Mouse (Mus musculus) stomach, embryonic 16.5 days (tissue): ENCODE data around the gene Nup62. TPM values are rescaled to one million over a fixed set of nuclear protein-coding genes. Genes with fewer than 3 reads are reported as not detected.

Experiments used
- ATAC-seq: fragments of 200-750 bp; cut with Nextera tagmentation; 2 replicates; pipeline ENCODE4 v1.8.0; 2017; ENCODE audit warnings: moderate number of reproducible peaks, moderate TSS enrichment; ENCODE audit not compliant: insufficient read depth, low FRiP score
- H3K27ac ChIP-seq: fragments of 300-500 bp; sonication (generic); 2 replicates; pipeline ENCODE4 v1.5.1; 2014; ENCODE audit warnings: low read length
- H3K27me3 ChIP-seq: fragments of 300-500 bp; sonication (generic); 2 replicates; pipeline ENCODE4 v1.6.1; 2014; ENCODE audit warnings: low read length, control low read depth, mixed read lengths; ENCODE audit not compliant: control insufficient read depth, insufficient read depth
- H3K36me3 ChIP-seq: fragments of 300-500 bp; sonication (generic); 2 replicates; pipeline ENCODE4 v1.6.1; 2014; ENCODE audit warnings: low read length; ENCODE audit not compliant: control insufficient read depth, insufficient read depth
- H3K4me1 ChIP-seq: fragments of 300-500 bp; sonication (generic); 2 replicates; pipeline ENCODE4 v1.6.1; 2014; ENCODE audit warnings: low read length, control low read depth, mixed read lengths; ENCODE audit not compliant: control insufficient read depth, insufficient read depth
- H3K4me2 ChIP-seq: fragments of 300-500 bp; sonication (generic); 2 replicates; pipeline ENCODE4 v1.6.1; 2014; ENCODE audit warnings: low read depth, low read length, mixed read lengths
- H3K4me3 ChIP-seq: fragments of 300-500 bp; sonication (generic); replicated peaks from 2 replicates; pipeline ENCODE4 v1.5.1; 2014; ENCODE audit warnings: mild to moderate bottlenecking, low read length
- H3K9ac ChIP-seq: fragments of 300-500 bp; sonication (generic); 2 replicates; pipeline ENCODE4 v1.6.1; 2014; ENCODE audit warnings: low read length
- H3K9me3 ChIP-seq: fragments of 300-500 bp; sonication (generic); replicated peaks from 2 replicates; pipeline ENCODE4 v1.6.1; 2016; ENCODE audit warnings: low read length, control low read depth; ENCODE audit not compliant: control insufficient read depth
- WGBS: fragments of 180-500 bp; shearing (Covaris S2); extraction: QIAGEN DNeasy Blood & Tissue Kit; methylation state at CpG from one replicate; pipeline ENCODE4 v1.1.7; 2014; 5-methylcytosine and 5-hydroxymethylcytosine counted together
- polyA plus RNA-seq: library from polyadenylated mRNA; unstranded; fragments of >200 nt; fragmentation: Nextera tagmentation; extraction: Ambion mirVana; gene quantifications from 2 replicates; pipeline ENCODE4 v1.2.1, GENCODE M21; 2015

The Nup62 gene
- polyA plus RNA-seq, 1 experiment from 2014 or later, result 73.8 TPM

DNA sequence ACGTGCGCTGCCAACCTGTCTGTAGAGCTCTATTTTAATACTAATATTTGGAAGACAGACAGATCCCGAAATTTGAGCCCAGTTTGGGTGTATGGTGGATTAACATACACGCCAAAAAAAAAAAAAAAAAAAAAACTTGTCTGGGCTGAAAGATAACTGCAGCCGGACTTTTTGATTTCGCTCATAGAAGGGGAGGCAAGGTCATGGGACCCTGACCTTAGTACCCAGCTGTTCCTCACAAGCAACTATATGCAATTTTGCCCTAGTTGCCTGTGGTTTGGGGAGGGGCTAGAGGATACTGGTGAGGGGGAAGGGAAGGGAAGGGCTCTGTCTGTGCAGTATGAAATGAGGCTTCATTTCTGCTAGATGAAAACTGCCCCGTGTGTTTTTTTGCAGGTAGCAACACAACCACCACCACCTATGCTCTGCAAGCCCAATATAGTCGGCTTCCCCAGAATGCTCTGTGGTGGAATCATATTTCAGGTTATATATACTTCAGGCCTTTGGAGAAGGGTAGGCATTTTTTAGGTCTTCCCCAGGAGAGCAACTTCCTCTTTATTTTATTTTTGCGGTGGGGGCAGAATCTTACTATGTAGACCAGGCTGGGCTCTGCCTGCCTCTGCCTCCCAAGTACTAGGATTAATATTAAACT, 40.5 kb downstream of the Nup62 start:
- Histone ChIP-seq H3K27ac (peak overlapping the region; percentile 95), H3K9me3 (no peaks in the 10 kb centered on the region), H3K4me2 (peak overlapping the region; percentile 92), H3K36me3 (no peaks in the 10 kb centered on the region), H3K9ac (peak overlapping the region; percentile 95; the same call in 1 of the 2 replicates), H3K4me1 (peaks cover 48% of the 10 kb centered on the region), H3K27me3 (no peaks in the 10 kb centered on the region), H3K4me3 (peak overlapping the region; percentile 84)
- 58% methylated on average over 9 of the region's 9 CpGs for WGBS
- no peak for ATAC-seq

DNA sequence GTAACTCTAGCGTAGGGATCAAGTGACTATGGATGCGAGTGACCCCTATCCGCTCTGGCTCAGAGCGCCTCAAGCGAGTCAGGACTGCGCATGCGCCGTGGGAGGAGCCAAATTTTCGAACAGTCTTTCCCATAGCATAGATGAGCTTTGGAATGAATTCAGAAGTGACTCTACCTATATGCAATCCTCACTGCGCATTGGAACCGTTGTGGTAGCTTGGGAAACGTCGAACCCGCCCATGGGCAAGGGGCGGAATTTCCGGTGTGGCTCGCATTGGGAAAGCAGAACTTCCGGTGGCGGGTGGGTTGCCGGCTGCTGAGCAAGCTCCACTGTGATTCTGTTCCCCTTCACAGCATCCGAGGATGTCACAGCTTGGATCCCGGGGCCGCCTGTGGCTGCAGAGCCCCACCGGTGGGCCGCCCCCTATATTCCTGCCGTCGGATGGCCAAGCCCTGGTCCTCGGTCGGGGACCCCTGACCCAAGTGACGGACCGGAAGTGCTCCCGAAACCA, 41.2 kb downstream of the Nup62 start, which contains the start of gene Pnkp:
Gene Pnkp (plus strand): TSS at position 98 of the 511 bp plus-strand sequence.
- Histone ChIP-seq H3K27me3 (no peaks in the 10 kb centered on the region), H3K4me1 (peaks cover 48% of the 10 kb centered on the region)
- peak; percentile 41; the same call in 1 of the 2 replicates for ATAC-seq

DNA sequence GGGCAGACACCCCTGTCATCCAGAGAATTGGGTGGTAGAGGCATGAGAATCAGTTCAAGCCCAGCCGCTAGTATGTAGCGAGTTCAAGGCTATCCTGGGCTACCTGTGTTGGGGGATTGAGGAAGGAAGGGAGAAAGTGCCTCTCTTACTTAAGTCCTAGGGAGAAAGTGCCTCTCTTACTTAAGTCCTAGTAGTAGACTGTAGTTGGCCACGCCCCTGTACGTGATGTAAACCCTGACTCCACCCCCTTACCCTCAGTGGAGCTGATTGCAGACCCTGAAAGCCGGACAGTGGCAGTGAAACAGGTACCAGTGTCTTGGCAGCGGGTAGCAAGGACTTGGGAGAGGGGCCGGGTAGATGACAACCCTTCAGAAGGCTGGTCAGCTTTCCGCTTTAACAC, 42.0 kb downstream of the Nup62 start:
- H3K36me3 ChIP-seq, result peaks cover 9% of the 10 kb centered on the region
- peak overlapping the region; percentile 84 for H3K4me3 ChIP-seq
- no peaks in the 10 kb centered on the region for H3K9me3 ChIP-seq
- peak overlapping the region; percentile 95 for H3K9ac ChIP-seq
- ATAC-seq, result no peak
- no peaks in the 10 kb centered on the region for H3K27me3 ChIP-seq
- peak overlapping the region; percentile 92 for H3K4me2 ChIP-seq
- peaks cover 48% of the 10 kb centered on the region for H3K4me1 ChIP-seq
- WGBS, result 26% methylated on average over 8 of the region's 8 CpGs
- peak overlapping the region; percentile 95; the same call in 1 of the 2 replicates for H3K27ac ChIP-seq

More for the DNA sequence above, 41.2 kb downstream of the Nup62 start, which contains the start of gene Pnkp:
- under 1% methylated on average over 32 of the region's 32 CpGs for WGBS
- Histone ChIP-seq H3K9me3 (no peaks in the 10 kb centered on the region), H3K9ac (peak within 1 kb of the TSS; percentile 95), H3K36me3 (peaks cover 2% of the 10 kb centered on the region; the same call in 1 of the 2 replicates), H3K4me3 (peak within 1 kb of the TSS; percentile 84), H3K4me2 (peak within 1 kb of the TSS; percentile 92), H3K27ac (peak within 1 kb of the TSS; percentile 95)

DNA sequence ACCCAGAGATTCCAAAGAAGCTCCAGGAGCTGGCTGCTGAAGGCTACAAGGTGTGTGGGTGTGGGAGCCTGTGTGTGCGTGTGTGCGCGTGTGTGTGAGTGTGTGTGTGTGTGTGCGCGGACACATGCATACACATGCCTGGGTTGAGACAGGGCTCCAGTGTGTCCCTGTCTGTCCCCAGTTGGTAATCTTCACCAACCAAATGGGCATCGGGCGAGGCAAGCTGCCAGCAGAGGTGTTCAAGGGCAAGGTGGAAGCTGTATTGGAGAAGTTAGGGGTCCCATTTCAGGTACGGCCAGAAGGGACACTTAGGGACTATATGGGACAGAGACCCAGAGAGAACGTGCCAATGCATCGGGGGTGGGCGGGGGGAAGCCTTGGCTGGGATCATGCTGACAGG, 44.0 kb downstream of the Nup62 start:
- Histone ChIP-seq H3K9me3 (no peaks in the 10 kb centered on the region), H3K4me1 (peaks cover 37% of the 10 kb centered on the region), H3K36me3 (peaks cover 27% of the 10 kb centered on the region), H3K27me3 (no peaks in the 10 kb centered on the region), H3K4me3 (no peak overlapping the region), H3K9ac (no peak overlapping the region), H3K27ac (no peak overlapping the region), H3K4me2 (no peak overlapping the region)
- 89% methylated on average over 11 of the region's 11 CpGs for WGBS
- ATAC-seq, result no peak

DNA sequence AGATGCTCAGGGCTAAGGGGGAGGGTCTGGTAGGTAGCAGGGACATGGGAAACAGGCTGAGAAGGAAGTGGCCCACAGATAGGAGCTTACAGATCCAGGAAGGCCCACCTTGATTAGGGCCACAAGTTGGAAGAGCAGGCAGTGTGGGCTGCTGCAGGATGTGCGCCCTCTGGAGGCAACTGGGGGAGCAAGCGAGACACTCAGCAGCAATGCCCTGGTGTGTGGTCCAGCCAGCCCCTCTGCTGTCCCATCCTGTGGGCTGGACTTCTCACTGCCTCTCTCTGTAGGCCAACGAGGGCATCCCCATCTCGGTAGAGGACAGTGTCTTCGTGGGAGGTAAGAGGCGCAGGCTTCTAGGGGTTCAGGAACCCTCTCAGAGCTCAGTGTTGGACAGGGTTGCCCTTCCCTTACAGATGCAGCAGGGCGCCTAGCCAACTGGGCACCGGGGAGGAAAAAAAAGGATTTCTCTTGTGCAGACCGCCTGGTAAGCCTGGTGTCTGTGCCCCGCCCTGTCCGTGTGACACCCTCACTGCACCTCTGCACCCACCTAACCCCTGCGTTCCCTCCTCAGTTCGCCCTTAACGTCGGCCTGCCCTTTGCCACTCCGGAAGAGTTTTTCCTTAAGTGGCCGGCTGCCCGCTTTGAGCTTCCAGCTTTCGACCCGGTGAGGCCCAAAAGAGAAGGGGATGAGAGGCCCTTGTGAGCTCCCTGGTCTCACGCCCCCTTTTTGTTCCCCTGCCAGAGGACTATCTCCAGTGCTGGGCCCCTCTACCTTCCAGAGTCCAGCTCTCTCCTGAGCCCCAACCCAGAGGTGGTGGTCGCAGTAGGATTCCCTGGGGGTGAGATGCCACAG, 44.9 kb downstream of the Nup62 start:
- peaks cover 27% of the 10 kb centered on the region for H3K36me3 ChIP-seq
- WGBS, result 50% methylated on average over 22 of the region's 22 CpGs
- H3K9ac ChIP-seq, result peak overlapping the region; percentile 42
- H3K4me3 ChIP-seq, result no peak overlapping the region
- no peak overlapping the region for H3K4me2 ChIP-seq
- H3K27ac ChIP-seq, result peak overlapping the region; percentile 34
- peaks cover 38% of the 10 kb centered on the region for H3K4me1 ChIP-seq
- 0 out of 2 replicates have a peak, but pooled peaks have one; percentile 15 for ATAC-seq
- H3K9me3 ChIP-seq, result no peaks in the 10 kb centered on the region
- H3K27me3 ChIP-seq, result no peaks in the 10 kb centered on the region

DNA sequence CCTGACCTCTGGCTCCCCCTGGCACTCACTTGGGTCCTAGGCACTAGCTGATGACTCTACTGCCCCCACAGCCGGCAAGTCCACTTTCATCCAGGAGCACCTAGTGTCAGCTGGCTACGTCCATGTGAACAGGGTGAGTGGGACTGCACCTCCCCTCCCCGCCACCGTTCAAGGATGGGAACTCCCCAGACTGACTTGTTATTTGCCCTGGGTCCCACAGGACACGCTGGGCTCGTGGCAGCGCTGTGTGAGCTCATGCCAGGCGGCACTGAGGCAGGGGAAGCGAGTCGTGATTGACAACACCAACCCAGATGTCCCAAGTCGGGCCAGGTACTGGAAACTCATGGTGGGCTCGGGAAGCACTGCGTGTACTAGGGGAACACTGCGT, 45.5 kb downstream of the Nup62 start:
- no peak overlapping the region for H3K4me2 ChIP-seq
- peaks cover 27% of the 10 kb centered on the region for H3K36me3 ChIP-seq
- peaks cover 41% of the 10 kb centered on the region for H3K4me1 ChIP-seq
- peak overlapping the region; percentile 34; the same call in 1 of the 2 replicates for H3K27ac ChIP-seq
- H3K9ac ChIP-seq, result 0 out of 2 replicates have a peak overlapping the region, but pooled peaks have one; percentile 42
- H3K27me3 ChIP-seq, result no peaks in the 10 kb centered on the region
- WGBS, result 79% methylated on average over 14 of the region's 14 CpGs
- ATAC-seq, result no peak
- H3K9me3 ChIP-seq, result no peaks in the 10 kb centered on the region
- H3K4me3 ChIP-seq, result no peak overlapping the region

DNA sequence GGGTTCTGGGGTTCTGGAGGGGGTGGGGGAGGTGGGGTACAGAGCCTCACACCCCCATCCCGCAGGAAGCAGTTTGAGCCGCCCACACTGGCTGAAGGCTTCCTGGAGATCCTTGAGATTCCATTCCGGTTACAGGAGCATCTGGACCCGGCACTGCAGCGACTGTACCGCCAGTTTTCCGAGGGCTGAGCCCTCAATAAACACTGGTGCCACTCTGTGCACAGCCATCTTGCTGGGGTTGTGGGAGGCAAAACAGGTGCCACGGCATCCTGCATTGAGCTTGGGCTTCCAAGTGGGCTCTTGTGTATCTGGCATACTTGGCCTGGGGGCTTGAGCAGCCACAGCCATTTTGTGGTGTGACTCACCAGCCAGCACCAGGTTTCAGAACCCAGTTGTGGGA, 46.5 kb downstream of the Nup62 start:
- no peak for ATAC-seq
- H3K36me3 ChIP-seq, result peaks cover 27% of the 10 kb centered on the region
- H3K4me1 ChIP-seq, result peaks cover 48% of the 10 kb centered on the region
- no peak overlapping the region for H3K4me3 ChIP-seq
- peak overlapping the region; percentile 14; the same call in 1 of the 2 replicates for H3K27ac ChIP-seq
- no peak overlapping the region for H3K9ac ChIP-seq
- 82% methylated on average over 8 of the region's 8 CpGs for WGBS
- no peaks in the 10 kb centered on the region for H3K9me3 ChIP-seq
- H3K4me2 ChIP-seq, result no peak overlapping the region
- no peaks in the 10 kb centered on the region for H3K27me3 ChIP-seq

DNA sequence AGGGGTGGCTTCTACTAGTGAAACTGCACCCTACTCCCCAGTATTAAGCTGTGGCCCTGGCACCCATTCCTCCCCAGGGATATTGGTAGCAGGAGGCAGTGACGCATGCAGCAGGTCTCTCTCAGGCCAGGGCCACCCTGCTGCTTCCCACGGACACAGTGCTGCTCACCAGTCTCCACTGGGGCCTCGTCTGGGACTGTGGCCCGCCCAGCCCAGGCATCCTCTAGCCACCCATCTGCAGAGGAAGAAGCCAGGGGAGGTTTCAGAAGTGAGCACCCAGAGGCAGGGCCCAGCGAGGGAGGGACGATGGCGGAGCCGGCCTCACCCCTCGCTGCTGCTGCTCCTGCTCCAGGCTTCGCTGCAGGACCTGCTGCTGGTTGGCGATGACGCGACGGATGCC, 47.3 kb downstream of the Nup62 start:
- H3K4me1 ChIP-seq, result peaks cover 49% of the 10 kb centered on the region
- 81% methylated on average over 14 of the region's 14 CpGs for WGBS

More for the DNA sequence above, 47.3 kb downstream of the Nup62 start:
- Histone ChIP-seq H3K36me3 (peaks cover 27% of the 10 kb centered on the region), H3K27ac (no peak overlapping the region), H3K9me3 (no peaks in the 10 kb centered on the region), H3K4me3 (no peak overlapping the region), H3K9ac (no peak overlapping the region), H3K4me2 (no peak overlapping the region), H3K27me3 (no peaks in the 10 kb centered on the region)
- ATAC-seq, result no peak
